Mouse (Mus musculus) embryonic facial prominence, embryonic 10.5 days (tissue): ENCODE data around the gene Rftn1. TPM values are rescaled to one million over a fixed set of nuclear protein-coding genes. Genes with fewer than 3 reads are reported as not detected.

ENCODE experiments used
- DNase-seq: peaks from one replicate; pipeline ENCODE4 v3.0.0-alpha.2; 2017; ENCODE audit warnings: low spot score
- H3K27ac ChIP-seq: fragments of 300-500 bp; sonication (generic); replicated peaks from 2 replicates; pipeline ENCODE4 v1.5.1; 2016; ENCODE audit warnings: mild to moderate bottlenecking
- H3K27me3 ChIP-seq: fragments of 300-500 bp; sonication (generic); replicated peaks from 2 replicates; pipeline ENCODE4 v1.6.1; 2016; ENCODE audit warnings: low read depth, mild to moderate bottlenecking; ENCODE audit not compliant: poor library complexity, severe bottlenecking
- H3K36me3 ChIP-seq: fragments of 300-500 bp; sonication (generic); replicated peaks from 2 replicates; pipeline ENCODE4 v1.6.1; 2016; ENCODE audit warnings: mild to moderate bottlenecking, moderate library complexity
- H3K4me1 ChIP-seq: fragments of 300-500 bp; sonication (generic); 2 replicates; pipeline ENCODE4 v1.6.1; 2016
- H3K4me3 ChIP-seq: fragments of 300-500 bp; sonication (generic); 2 replicates; pipeline ENCODE4 v1.5.1; 2016; ENCODE audit warnings: mild to moderate bottlenecking, moderate library complexity
- H3K9me3 ChIP-seq: fragments of 300-500 bp; sonication (generic); 2 replicates; pipeline ENCODE4 v1.6.1; 2016; ENCODE audit warnings: mild to moderate bottlenecking
- WGBS: fragments of 180-500 bp; shearing (Covaris S2); methylation state at CpG from one replicate; pipeline ENCODE4 v1.1.7; 2016; 5-methylcytosine and 5-hydroxymethylcytosine counted together
- polyA plus RNA-seq: library from polyadenylated mRNA; unstranded; fragments of >200 nt; fragmentation: Nextera tagmentation; extraction: Ambion mirVana; gene quantifications from 2 replicates; pipeline ENCODE4 v1.2.1, GENCODE M21; 2016

Gene Rftn1
- polyA plus RNA-seq, 1 experiment from 2014 or later = 6.6 TPM

DNA sequence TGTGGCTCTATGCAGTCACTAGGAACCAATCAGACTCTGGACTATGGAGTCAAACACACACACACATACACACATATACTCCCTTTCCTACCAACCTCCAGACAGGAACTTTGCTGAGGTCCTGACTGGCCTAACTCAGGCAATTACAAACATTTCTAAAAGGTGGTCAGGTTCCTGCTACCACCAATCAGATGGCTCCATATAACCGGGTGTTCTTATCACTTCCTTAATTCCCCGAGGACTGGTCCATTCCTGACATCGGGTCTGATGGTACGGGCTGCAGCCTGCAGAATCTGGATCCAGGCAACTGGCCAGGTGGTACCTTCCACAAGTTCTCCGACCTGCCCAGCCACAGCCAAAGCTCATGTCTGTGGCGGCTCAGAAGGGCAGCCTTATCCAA lies 226.0 kb downstream of the Rftn1 start:
- Histone ChIP-seq H3K36me3 (no peaks in the 10 kb centered on the region), H3K9me3 (no peaks in the 10 kb centered on the region), H3K27me3 (no peaks in the 10 kb centered on the region), H3K4me3 (no peak overlapping the region), H3K27ac (no peak overlapping the region), H3K4me1 (no peaks in the 10 kb centered on the region)
- WGBS = 92% methylated on average over 6 of the region's 6 CpGs
- no peak for DNase-seq

DNA sequence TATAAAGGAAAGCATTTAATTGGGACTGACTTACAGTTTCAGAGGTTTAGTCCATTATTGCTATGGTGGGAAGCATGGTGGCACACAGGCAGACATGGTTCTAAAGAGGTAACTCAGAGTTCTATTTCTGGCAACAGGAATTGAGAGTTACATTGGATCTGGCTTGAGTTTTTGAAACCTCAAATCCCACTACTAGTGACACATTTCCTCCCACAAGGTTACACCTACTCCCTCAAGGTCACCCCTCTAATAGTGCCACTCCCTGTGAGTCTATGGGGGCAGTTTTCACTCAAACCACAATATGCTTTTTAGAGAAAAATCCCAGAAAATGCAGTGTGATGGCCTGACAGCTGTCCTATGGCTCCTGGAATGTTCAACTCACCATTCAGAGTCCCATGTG lies 231.5 kb downstream of the Rftn1 start:
- no peak overlapping the region for H3K4me3 ChIP-seq
- H3K27me3 ChIP-seq = no peaks in the 10 kb centered on the region
- no peak overlapping the region for H3K27ac ChIP-seq
- H3K36me3 ChIP-seq = no peaks in the 10 kb centered on the region
- no peaks in the 10 kb centered on the region for H3K9me3 ChIP-seq
- H3K4me1 ChIP-seq = no peaks in the 10 kb centered on the region
- DNase-seq = no peak

DNA sequence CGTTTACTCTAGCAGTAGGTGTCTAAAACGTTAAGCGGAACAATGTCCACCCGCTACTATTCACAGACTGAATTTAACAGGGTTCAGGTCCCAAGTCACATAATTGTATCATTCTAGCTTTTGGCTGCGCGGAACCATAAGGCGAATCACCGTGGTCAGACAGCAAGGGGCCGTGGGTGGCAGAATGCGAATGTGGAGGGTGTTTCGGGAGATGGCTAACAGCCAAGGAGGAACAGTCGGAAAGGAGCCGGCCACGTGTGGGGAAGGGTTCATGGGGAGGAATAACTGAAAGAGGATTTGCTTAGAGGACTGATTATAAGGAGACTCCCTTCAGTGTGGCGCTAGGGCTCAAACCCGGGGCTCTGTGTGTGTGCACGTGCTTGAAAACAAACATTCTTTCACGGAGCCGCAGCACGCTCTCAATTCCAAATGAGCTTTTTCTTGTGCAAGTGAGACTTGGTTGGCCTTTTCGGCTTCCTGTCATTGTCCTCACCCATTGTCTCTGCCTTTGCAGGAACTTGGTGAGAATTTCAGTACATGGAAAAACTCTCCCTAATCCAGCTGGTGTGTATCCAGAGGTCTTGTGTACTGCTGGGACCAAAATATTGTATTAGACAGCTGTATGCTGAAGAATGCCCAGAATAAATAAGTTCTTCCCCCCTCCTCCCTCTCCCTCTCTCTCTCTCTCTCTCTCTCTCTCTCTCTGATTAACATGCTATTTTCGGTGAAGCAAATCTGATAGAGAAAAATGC lies 238.4 kb downstream of the Rftn1 start:
- 49% methylated on average over 22 of the region's 22 CpGs for WGBS
- Histone ChIP-seq H3K9me3 (no peaks in the 10 kb centered on the region), H3K36me3 (no peaks in the 10 kb centered on the region), H3K27ac (peak overlapping the region; percentile 72; the same call in 1 of the 2 replicates), H3K4me1 (peaks cover 6% of the 10 kb centered on the region), H3K27me3 (0 out of 2 replicates have a peak, but pooled peaks cover 4% of the 10 kb centered on the region), H3K4me3 (peak overlapping the region; percentile 30; the same call in 1 of the 2 replicates)
- DNase-seq = peak; percentile 26

DNA sequence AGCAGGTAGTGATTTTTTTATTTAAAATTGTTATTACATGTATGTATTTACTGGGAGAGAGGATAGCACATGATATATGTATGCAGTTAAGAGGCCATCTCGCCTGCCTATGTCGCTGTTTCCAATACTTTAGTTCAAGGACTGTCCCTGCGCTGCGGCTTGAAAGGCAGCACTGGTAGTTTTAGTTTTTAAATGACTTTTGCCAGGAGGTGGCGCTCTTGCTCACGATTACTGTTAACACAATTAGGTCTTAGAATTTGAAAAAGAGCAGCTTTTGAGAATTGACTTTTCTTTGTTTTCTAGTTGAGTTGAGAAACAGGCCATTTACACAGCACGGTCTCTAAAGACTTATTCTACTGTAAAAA lies 239.0 kb downstream of the Rftn1 start:
- H3K36me3 ChIP-seq = no peaks in the 10 kb centered on the region
- 9% methylated on average over 7 of the region's 7 CpGs for WGBS
- peak overlapping the region; percentile 72; the same call in 1 of the 2 replicates for H3K27ac ChIP-seq

DNA sequence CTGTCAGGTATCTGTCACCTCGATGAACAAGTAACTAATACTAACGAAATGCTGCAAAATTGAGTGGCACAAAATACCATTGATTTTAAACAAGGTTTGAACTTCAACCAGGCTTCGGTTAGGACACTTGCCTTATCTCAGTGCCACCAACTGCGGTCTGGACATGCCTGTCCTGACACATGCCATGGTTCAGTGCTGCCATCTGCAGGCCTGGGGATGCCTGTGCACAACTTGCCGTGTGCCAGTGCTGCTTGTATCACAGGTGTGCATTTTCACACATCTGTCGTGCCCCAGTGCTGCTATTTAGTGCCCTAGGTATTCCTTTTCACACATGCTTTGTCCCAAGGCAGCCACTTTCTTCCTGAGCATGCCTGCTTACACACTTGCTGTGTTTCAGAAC lies 247.8 kb downstream of the Rftn1 start:
- Histone ChIP-seq H3K27ac (no peak overlapping the region), H3K9me3 (no peaks in the 10 kb centered on the region), H3K4me1 (no peaks in the 10 kb centered on the region), H3K36me3 (no peaks in the 10 kb centered on the region), H3K27me3 (no peaks in the 10 kb centered on the region), H3K4me3 (no peak overlapping the region)
- WGBS = 69% methylated on average over 6 of the region's 6 CpGs
- peak; percentile 36 for DNase-seq

More for the DNA sequence above, 239.0 kb downstream of the Rftn1 start:
- Histone ChIP-seq H3K4me1 (peaks cover 6% of the 10 kb centered on the region), H3K4me3 (peak overlapping the region; percentile 30; the same call in 1 of the 2 replicates), H3K27me3 (0 out of 2 replicates have a peak, but pooled peaks cover 4% of the 10 kb centered on the region), H3K9me3 (no peaks in the 10 kb centered on the region)
- peak; percentile 73 for DNase-seq

Other genes starting within 250 kb of the Rftn1 start
- gene Dazl, start 103.0 kb upstream of the Rftn1 start, polyA plus RNA-seq = 0.52 TPM in 1 of 2 replicates, not detected in the other